Mouse (Mus musculus): ENCODE measurements around the gene Tmem150b. TPM values are rescaled to one million over a fixed set of nuclear protein-coding genes. Genes with fewer than 3 reads are reported as not detected.

Gene Tmem150b
- total RNA-seq, 2 experiments from 2014 or later: 0.23 TPM; not detected in 1

DNA sequence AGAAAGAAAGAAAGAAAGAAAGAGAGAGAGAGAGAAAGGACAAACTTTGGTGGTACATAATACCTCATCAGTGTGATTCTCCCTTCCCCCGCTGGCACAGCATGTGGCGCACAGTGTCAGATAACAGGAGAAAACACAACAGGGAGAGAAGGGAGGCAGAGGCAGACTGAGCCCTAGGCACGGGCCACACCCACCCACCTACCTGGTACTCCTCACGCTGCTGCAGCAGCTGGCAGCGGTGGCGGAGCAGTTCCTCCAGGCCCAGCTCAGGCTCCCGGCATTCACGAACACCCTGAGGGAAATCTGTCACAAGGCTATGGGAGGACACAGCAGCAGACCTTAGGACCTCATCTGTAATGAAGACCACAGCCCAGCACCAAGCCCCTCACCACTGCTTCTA lies 61.9 kb downstream of the Tmem150b start:
- DNase-seq: no peak

- no peak for DNase-seq
Measured at GRCm38 (mm10) chr7:4659911-4660443, 65.1 kb downstream of the Tmem150b start.

DNA sequence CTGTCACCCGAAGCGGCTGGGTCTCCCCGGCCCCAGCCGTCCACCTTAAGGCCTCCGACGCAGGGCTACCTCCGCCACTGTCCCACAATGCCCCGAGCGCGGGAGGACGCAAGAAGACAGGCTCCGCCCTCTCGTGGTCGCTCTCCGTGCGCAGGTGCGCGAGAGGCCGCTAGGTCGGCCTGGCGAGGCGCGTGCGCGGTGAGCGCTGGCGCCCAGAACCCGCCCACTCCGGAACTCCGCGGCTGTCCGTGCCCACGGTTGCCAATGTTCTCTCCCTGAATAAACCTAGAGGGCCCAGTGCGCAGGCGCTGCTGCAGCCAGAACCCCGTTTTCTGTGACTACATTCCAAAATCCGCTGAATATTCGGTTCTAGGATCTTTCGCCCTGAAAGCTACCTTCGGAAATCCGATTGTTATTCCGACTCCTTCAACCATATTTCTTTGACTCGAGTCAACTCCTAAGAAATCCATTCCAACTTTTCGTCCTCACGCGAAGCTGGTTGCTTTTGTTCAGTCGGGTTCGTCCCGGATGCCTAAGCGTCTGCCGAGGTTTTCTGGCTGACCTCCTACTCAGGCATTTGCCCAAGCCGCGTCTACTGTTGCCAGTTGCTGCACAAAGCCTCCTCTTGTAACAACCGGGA lies 66.0 kb downstream of the Tmem150b start, which contains the start of gene Ppp6r1:
Gene Ppp6r1 (minus strand): TSS at position 108 of the 640 bp plus-strand sequence.
- peak; percentile 98 for DNase-seq

DNA sequence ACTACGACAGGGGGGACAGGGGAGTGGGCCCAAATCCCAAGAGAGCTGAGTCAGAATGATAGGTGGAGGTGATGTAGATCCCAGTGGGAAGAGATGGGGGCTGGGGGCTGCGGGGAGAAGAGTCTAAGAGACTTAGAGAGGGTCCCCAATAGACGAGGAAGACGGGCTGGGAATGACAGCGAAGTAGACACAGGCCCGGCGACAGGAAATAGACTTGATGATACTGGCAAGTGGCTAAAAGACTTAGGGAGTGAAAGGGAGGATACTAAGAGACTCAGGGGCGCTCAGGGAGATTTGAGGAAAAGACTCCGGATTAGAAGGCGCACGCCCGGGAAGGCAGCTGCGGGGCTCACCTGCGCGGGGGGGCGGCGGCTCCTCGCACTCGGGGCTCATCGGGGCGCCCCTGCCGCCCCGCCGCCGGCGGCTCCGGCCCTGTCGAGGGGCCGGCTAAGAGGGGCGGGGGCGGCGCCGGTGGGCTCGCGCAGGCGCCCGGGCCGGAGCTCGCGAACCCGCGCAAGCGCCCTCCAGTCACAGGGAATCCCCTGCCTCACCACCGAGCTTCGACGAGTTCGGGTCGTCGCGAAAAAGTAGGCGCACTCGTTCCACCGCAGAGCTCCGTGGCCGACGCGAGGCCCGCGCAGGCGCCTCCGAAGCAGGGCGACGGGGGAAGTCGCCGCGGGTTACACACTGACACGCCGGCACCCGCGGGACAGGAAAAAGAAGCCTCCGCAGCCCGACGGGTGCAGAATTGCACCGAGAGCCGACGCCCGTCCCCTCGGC lies 66.7 kb downstream of the Tmem150b start:
- no peak for DNase-seq

- DNase-seq: no peak
Measured at GRCm38 (mm10) chr7:4657521-4658127, 67.4 kb downstream of the Tmem150b start.

Other genes with a start within 250 kb of the Tmem150b start
- 10 to 100 TPM; 20.6 to 22.3 TPM for gene Ppp1r12c, start 223.6 kb downstream of the Tmem150b start, total RNA-seq (2021)
- 100 to 1,000 TPM; 151 to 768 TPM for gene Tnnt1, start 208.9 kb downstream of the Tmem150b start, total RNA-seq (2021)
- under 1 TPM in 1 of 2 experiments, not detected in 1; 0.29 TPM for gene Tnni3, start 201.0 kb downstream of the Tmem150b start, total RNA-seq (2021)
- not detected for gene Dnaaf3, start 192.8 kb downstream of the Tmem150b start, total RNA-seq (2021)
- under 1 TPM in 1 of 2 experiments, not detected in 1; 0.16 TPM for gene Syt5, start 177.7 kb downstream of the Tmem150b start, total RNA-seq (2021)
- gene Ptprh, start 121.2 kb downstream of the Tmem150b start, total RNA-seq (2021): not detected
- gene Tmem86b, start 93.8 kb downstream of the Tmem150b start, total RNA-seq (2021): 1 to 10 TPM; 2.4 to 3.0 TPM
- 10 to 100 TPM; 41.8 to 46.2 TPM for gene Ppp6r1, start 66.2 kb downstream of the Tmem150b start, total RNA-seq (2021)
- gene Hspbp1, start 40.2 kb downstream of the Tmem150b start, total RNA-seq (2021): 10 to 100 TPM; 21.8 to 23.1 TPM
- gene Brsk1, start 34.6 kb downstream of the Tmem150b start, total RNA-seq (2021): 1 to 10 TPM; 1.4 to 1.7 TPM
- 10 to 100 TPM; 10.7 to 12.3 TPM for gene Kmt5c, start 14.9 kb upstream of the Tmem150b start, total RNA-seq (2021)
- gene Cox6b2, start 27.8 kb upstream of the Tmem150b start, total RNA-seq (2021): 1 to 10 TPM; 1.4 to 2.2 TPM
- not detected for gene Fam71e2, start 46.1 kb upstream of the Tmem150b start, total RNA-seq (2021)
- not detected for gene Il11, start 57.6 kb upstream of the Tmem150b start, total RNA-seq (2021)
- gene Tmem190, start 57.7 kb upstream of the Tmem150b start, total RNA-seq (2021): not detected
- gene Tmem238, start 64.4 kb upstream of the Tmem150b start, total RNA-seq (2021): 1 to 10 TPM; 6.3 to 6.4 TPM
- 100 to 1,000 TPM; 442 to 471 TPM for gene Rpl28, start 67.6 kb upstream of the Tmem150b start, total RNA-seq (2021)
- gene Ube2s, start 87.3 kb upstream of the Tmem150b start, total RNA-seq (2021): 10 to 100 TPM; 65.5 to 67.9 TPM
- not detected for gene Shisa7, start 119.4 kb upstream of the Tmem150b start, total RNA-seq (2021)
- gene Isoc2b, start 145.0 kb upstream of the Tmem150b start, total RNA-seq (2021): 1 to 10 TPM; 4.3 to 4.5 TPM
- 10 to 100 TPM; 21.4 to 24.3 TPM for gene Isoc2a, start 151.9 kb upstream of the Tmem150b start, total RNA-seq (2021)
- under 1 TPM; 0.21 to 0.36 TPM for gene Gm36210, start 181.3 kb upstream of the Tmem150b start, total RNA-seq (2021)
- 1 to 10 TPM; 6.8 to 8.3 TPM for gene Zfp628, start 190.0 kb upstream of the Tmem150b start, total RNA-seq (2021)
- 1 to 10 TPM; 3.7 to 5.2 TPM for gene Nat14, start 196.8 kb upstream of the Tmem150b start, total RNA-seq (2021)
- 10 to 100 TPM; 10.1 to 11.6 TPM for gene Ssc5d, start 200.5 kb upstream of the Tmem150b start, total RNA-seq (2021)
- 10 to 100 TPM; 29.0 to 60.0 TPM for gene Sbk2, start 239.2 kb upstream of the Tmem150b start, total RNA-seq (2021)
- gene Sbk3, start 245.9 kb upstream of the Tmem150b start, total RNA-seq (2021): 1 to 10 TPM in 1 of 2 experiments, under 1 TPM in 1; 0.49 to 3.1 TPM